ENCODE assay signal across 19 mouse cellular contexts in the genomic region with DNA sequence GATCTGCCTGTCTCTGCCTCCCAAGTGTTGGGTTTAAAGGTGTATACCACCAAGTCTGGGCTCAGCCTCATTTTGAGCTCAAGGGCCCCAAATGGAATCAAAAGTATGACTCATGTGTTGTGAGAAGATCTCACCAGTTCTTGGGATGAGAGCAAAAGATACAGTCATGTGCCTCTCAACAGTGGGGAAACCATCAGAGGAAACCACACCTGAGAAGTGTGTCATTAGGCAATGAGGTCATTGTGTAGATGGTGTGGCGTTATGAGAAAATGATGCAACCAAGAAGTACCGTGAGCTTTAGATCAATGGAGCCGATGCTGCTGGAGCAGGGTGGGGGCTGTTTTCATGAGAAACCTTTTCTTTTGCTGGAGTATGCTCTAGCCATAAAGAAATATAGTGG. TPM values are rescaled to one million over a fixed set of nuclear protein-coding genes. Genes with fewer than 3 reads are reported as not detected.
A peak's percentile ranks its signal among the peaks of the same experiment; 100 is the strongest.
DNase-seq lines count a peak whose midpoint lies in the region; ATAC-seq and TF ChIP-seq lines count a peak whose summit lies in the region.
"Had no signal": no experiment of that assay in that cellular context is flagged by ENCODE, and none has a peak within 500 bp of the region (broad histone marks: within the 10 kb centered on the region; RNA-seq: fewer than 3 reads in every experiment).

No protein-coding gene starts in this region.

- no peak for TF ChIP-seq POLR2A in CH12.LX (IDR thresholded peaks at IDR 0.05; ENCODE audit: low read depth, low read length)

- no peak overlapping the region for H3K9ac ChIP-seq in CH12.LX (ENCODE audit: insufficient read depth, low read depth)

- H3K79me2 ChIP-seq in CH12.LX (replicated peaks; ENCODE audit: control insufficient read depth, extremely low read depth, insufficient read depth, poor library complexity, severe bottlenecking): no peaks in the 10 kb centered on the region

- H3K36me3 ChIP-seq in CH12.LX (replicated peaks in 1 of 2; ENCODE audit: control insufficient read depth in 1 of 2, insufficient read depth in 1 of 2, low read length in 1 of 2): peaks cover 81 to 96% of the 10 kb centered on the region in 2 experiments
- H3K36me3 ChIP-seq: G1E had no signal

- in situ Hi-C loops in CH12.LX (cut with MboI; ENCODE audit: low pct_ligation_motif_present, low pct_unique_long_range_greater_than_20kb, low sequenced_read_pairs): no loop called here

- no peak for TF ChIP-seq CTCF in CH12.LX (conservative IDR thresholded peaks at IDR 0.05 in 1 of 2, IDR thresholded peaks at IDR 0.05 in 1 of 2; ENCODE audit: low read depth in 2 of 2, low read length in 2 of 2)

- H3K9me3 ChIP-seq in CH12.LX (replicated peaks; ENCODE audit: low read length): peaks cover 15% of the 10 kb centered on the region

- ATAC-seq in megakaryocyte-erythroid progenitor cell, adult 5-6 weeks (replicated peaks; ENCODE audit: low FRiP score, low TSS enrichment, poor library complexity, severe bottlenecking): no peak
- ATAC-seq: activated CD4-positive, CD25-positive, alpha-beta regulatory T cell, adult 4 months; CD4-positive, CD25-positive, alpha-beta regulatory T cell, adult 4 months; Patski had no signal

- dilution Hi-C loops in CH12.LX (cut with MboI; ENCODE audit: extremely low pct_ligation_motif_present, extremely low pct_unique_long_range_greater_than_20kb, low sequenced_read_pairs): no loop called here

- TF ChIP-seq EP300 in CH12.LX (IDR thresholded peaks at IDR 0.05; ENCODE audit: low read length): 0 out of 2 replicates have a peak, but pooled peaks have one; percentile 11

- no peak for DNase-seq in CH12.LX (ENCODE audit: extremely low read depth)
- DNase-seq: adrenal gland, adult 2 months; adrenal gland, adult 8-10 months; adrenal gland, postnatal 10 days; adrenal gland, postnatal 14 days; adrenal gland, postnatal 25 days; adrenal gland, postnatal 36 days; B cell, adult 2 months; cerebellum, adult 11 months; cerebellum, adult 11-12 months; cerebellum, adult 18-20 months; cerebellum, adult 2 months; cerebellum, adult 8-10 months had no signal

- H3K27me3 ChIP-seq in CH12.LX (replicated peaks): no peaks in the 10 kb centered on the region
- H3K27me3 ChIP-seq: Patski had no signal

- no peak overlapping the region for H3K4me2 ChIP-seq in CH12.LX (ENCODE audit: insufficient read depth, low read depth, poor library complexity, severe bottlenecking)

- H3K4me1 ChIP-seq in CH12.LX (ENCODE audit: control insufficient read depth in 1 of 2, insufficient read depth in 2 of 2): peaks cover 2 to 9% of the 10 kb centered on the region in 2 experiments; a peak in 2 of 4 replicates

- no peak overlapping the region for H3K27ac ChIP-seq in CH12.LX (ENCODE audit: insufficient read depth, low read depth)

- no peak for TF ChIP-seq RAD21 in CH12.LX (IDR thresholded peaks at IDR 0.05; ENCODE audit: low read depth, low read length)

- no peak overlapping the region for H3K4me3 ChIP-seq in CH12.LX (replicated peaks in 1 of 3; ENCODE audit: low read depth in 2 of 3, low read length in 2 of 3, poor library complexity in 1 of 3)

TF ChIP-seq in CH12.LX, 34 proteins besides CTCF, POLR2A, EP300 and RAD21:
- TF ChIP-seq CHD1 (IDR thresholded peaks at IDR 0.05; ENCODE audit: low read depth, low read length): no peak
- TF ChIP-seq RCOR1 (conservative IDR thresholded peaks at IDR 0.05; ENCODE audit: low read depth, low read length): no peak
- TF ChIP-seq MXI1 (IDR thresholded peaks at IDR 0.05; ENCODE audit: low read depth, low read length): no peak
- no peak for TF ChIP-seq MAX (IDR thresholded peaks at IDR 0.05; ENCODE audit: low read length)
- no peak for TF ChIP-seq IRF4 (IDR thresholded peaks at IDR 0.05; ENCODE audit: low read depth, low read length)
- no peak for TF ChIP-seq SIN3A (IDR thresholded peaks at IDR 0.05; ENCODE audit: low read length)
- TF ChIP-seq HCFC1 (IDR thresholded peaks at IDR 0.05; ENCODE audit: low read depth, low read length): no peak
- no peak for TF ChIP-seq JUND (conservative IDR thresholded peaks at IDR 0.05; ENCODE audit: low read depth, low read length)
- TF ChIP-seq JUN (IDR thresholded peaks at IDR 0.05; ENCODE audit: insufficient read depth, low read depth, low read length): peak; percentile 53; the same call in 1 of the 2 replicates
- no peak for TF ChIP-seq NELFE (IDR thresholded peaks at IDR 0.05; ENCODE audit: low read depth, low read length)
- no peak for TF ChIP-seq USF1 (IDR thresholded peaks at IDR 0.05; ENCODE audit: low read depth, low read length)
- no peak for TF ChIP-seq SMC3 (IDR thresholded peaks at IDR 0.05; ENCODE audit: low read depth, low read length)
- no peak for TF ChIP-seq TBP (conservative IDR thresholded peaks at IDR 0.05; ENCODE audit: low read depth, low read length)
- TF ChIP-seq KAT2A (IDR thresholded peaks at IDR 0.05; ENCODE audit: insufficient replicate concordance, low read length): no peak
- TF ChIP-seq ELF1 (IDR thresholded peaks at IDR 0.05; ENCODE audit: low read depth, low read length): no peak; the same call in 1 of the 2 replicates
- TF ChIP-seq ZMIZ1 (IDR thresholded peaks at IDR 0.05; ENCODE audit: low read depth, low read length): no peak
- no peak for TF ChIP-seq GABPA (IDR thresholded peaks at IDR 0.05; ENCODE audit: insufficient replicate concordance, low read depth, low read length)
- TF ChIP-seq MAZ (IDR thresholded peaks at IDR 0.05; ENCODE audit: low read depth, low read length): 0 out of 2 replicates have a peak, but pooled peaks have one; percentile 47
- no peak for TF ChIP-seq NRF1 (IDR thresholded peaks at IDR 0.05; ENCODE audit: low read depth, low read length)
- TF ChIP-seq UBTF (IDR thresholded peaks at IDR 0.05; ENCODE audit: low read depth, low read length): no peak
- no peak for TF ChIP-seq TCF12 (IDR thresholded peaks at IDR 0.05; ENCODE audit: low read depth, low read length)
- TF ChIP-seq ETS1 (conservative IDR thresholded peaks at IDR 0.05; ENCODE audit: low read depth, low read length): peak; percentile 83
- no peak for TF ChIP-seq ZKSCAN1 (IDR thresholded peaks at IDR 0.05; ENCODE audit: borderline replicate concordance, low read depth, low read length)
- no peak for TF ChIP-seq MYC (IDR thresholded peaks at IDR 0.05; ENCODE audit: low read depth, low read length)
- TF ChIP-seq MEF2A (IDR thresholded peaks at IDR 0.05; ENCODE audit: borderline replicate concordance, low read depth, low read length): no peak
- TF ChIP-seq MAFK (IDR thresholded peaks at IDR 0.05; ENCODE audit: insufficient replicate concordance, low read length): no peak
- TF ChIP-seq BHLHE40 (IDR thresholded peaks at IDR 0.05; ENCODE audit: low read depth, low read length): peak; percentile 81
- TF ChIP-seq PAX5 (IDR thresholded peaks at IDR 0.05; ENCODE audit: low read length): no peak
- no peak for TF ChIP-seq CHD2 (IDR thresholded peaks at IDR 0.05; ENCODE audit: low read length)

RNA-seq across cellular contexts. Expression of gene Igsf9b, which starts 28.6 kb away (rescaled TPM):
- total RNA-seq in CH12.LX (2012; rRNA removed) (7.4 and 12.4 TPM in 2 replicates), CH12.LX (2014; rRNA removed) (1.8 and 2.0 TPM in 2 replicates)
- 4.5 and 5.2 TPM in 2 replicates for polyA plus RNA-seq in CH12.LX (2012; ENCODE audit: insufficient read length, low read depth)
- not detected in 2 replicates for total RNA-seq in megakaryocyte-erythroid progenitor cell, adult 5-6 weeks (2014; fragmentation: Nextera tagmentation)
- total RNA-seq in megakaryocyte-erythroid progenitor cell, adult 5-6 weeks (2017): not detected in 2 replicates
- total RNA-seq: MEL had no signal
- polyA plus RNA-seq: G1E had no signal
